Mouse (Mus musculus) duodenum, adult 2 months (tissue): ENCODE measurements around the gene Lrp10. TPM values are rescaled to one million over a fixed set of nuclear protein-coding genes. Genes with fewer than 3 reads are reported as not detected.

Experiments
- polyA plus RNA-seq: library from polyadenylated mRNA; depleted of rRNA; stranded (reverse); fragments of >200 nt; gene quantifications from 2 replicates; pipeline ENCODE4 v1.2.3, GENCODE M21; 2012; ENCODE audit warnings: low replicate concordance; rRNA removed

Gene Lrp10
- polyA plus RNA-seq = 234 and 458 TPM in 2 replicates

DNA sequence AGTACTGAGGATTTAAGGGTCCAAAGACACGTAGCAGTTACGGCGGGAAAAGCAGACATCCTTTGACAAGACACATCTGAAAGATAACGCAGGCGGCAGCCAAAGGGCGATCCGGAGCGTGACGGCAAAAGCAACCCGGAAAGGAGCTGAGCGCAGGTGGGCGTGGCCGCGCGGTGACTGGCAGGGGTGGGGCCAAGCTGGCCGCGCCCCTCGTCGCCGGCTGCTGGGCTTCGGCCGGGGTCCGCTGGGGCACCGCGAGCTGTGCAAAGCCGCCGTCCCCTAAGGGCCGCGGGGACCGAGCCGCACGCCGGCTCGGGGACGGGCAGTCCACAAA, at the start of gene Lrp10:
Gene Lrp10, plus strand, starts transcription at position 179 of the 334 bp plus-strand sequence.

DNA sequence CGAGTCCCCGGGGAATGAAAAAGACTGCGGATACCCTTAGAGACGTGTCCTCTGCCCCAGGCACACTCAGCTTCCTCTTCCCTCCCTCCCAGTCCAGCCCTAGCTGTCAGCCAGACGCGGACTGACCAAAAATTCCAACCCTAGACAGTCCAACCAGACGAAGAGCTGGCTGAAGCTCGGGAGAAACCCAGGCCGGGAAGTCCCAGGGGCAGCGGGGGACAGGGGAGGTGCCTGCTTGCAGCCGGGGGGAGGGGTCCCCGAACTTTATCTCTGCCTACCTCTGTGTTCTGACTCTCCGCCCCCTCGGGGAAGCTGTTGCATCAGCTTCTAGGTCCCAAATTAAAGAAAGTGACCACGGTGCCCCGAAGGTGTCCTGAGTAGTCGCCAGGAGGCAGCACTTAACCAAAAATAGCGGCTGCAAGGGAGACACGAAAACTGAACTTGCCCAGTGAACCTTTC, 46.3 kb upstream of the Lrp10 start, which contains the start of gene Slc7a7:
Gene Slc7a7, minus strand, starts transcription at position 158 of the 459 bp plus-strand sequence.

DNA sequence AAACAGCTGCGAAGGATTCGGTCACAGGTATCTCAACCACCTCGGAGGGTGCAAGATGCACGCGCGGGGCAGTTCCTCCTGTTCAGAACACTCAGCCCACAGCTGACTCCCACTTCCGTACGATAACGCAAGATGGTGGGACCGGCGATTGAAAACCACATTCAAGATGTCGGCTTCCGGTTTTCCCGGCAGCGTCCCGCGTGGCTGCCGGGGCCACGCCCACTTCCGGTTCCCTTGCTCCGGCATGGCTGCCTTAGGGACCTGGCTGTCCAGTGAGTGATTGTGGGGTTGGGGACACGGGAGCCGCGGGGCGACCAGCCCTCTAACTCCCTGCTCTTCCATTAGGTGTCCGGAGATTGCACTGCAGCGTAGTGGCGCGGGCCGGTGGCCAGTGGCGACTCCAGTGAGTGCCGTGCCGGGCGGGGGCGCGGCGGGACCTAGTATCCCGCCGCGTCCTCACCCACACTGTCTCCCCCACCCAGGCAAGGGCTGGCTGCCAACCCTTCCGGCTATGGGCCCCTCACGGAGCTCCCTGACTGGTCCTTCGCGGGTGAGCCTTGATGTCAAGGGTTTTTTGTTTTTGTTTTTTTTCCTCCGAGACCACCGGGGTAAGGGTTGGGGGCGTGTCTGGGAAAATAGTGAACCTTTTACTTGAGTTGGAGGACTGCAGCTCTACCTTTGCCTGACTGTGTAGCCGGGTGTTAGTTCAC, 37.1 kb upstream of the Lrp10 start, which contains the start of gene Mrpl52:
Gene Mrpl52, plus strand, starts transcription at position 221 of the 710 bp plus-strand sequence.

DNA sequence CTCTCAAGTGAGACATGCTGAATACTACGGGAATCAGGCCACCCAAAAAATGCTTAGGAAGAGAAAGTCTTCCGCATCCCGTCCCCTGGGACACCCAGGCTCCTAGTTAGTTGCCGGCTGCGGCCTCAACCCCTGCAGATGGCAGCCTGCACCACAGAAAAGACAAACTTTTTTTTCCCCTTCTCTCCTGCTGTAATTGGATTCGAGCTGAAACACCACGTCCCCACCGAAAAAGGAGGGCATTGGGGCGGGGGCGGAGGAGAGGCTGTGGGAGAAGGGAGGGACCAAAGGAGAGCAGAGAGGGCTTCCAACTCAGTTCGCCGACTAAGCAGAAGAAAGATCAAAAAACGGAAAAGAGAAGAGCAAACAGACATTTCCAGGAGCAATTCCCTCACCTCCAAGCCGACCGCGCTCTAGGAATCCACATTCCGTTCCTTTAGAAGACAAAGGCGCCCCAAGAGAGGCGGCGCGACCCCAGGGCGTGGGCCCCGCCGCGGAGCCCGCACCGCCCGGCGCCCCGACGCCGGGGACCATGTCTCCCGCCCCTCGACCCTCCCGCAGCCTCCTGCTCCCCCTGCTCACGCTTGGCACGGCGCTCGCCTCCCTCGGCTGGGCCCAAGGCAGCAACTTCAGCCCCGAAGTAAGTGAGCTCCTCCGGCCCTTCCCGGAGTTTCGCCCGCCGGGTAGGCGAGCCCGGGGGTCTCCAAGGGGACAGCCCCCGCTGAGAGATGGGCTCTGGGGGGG, 32.4 kb upstream of the Lrp10 start, which contains the start of gene Mmp14:
Gene Mmp14, plus strand, starts transcription at position 279 of the 744 bp plus-strand sequence.

DNA sequence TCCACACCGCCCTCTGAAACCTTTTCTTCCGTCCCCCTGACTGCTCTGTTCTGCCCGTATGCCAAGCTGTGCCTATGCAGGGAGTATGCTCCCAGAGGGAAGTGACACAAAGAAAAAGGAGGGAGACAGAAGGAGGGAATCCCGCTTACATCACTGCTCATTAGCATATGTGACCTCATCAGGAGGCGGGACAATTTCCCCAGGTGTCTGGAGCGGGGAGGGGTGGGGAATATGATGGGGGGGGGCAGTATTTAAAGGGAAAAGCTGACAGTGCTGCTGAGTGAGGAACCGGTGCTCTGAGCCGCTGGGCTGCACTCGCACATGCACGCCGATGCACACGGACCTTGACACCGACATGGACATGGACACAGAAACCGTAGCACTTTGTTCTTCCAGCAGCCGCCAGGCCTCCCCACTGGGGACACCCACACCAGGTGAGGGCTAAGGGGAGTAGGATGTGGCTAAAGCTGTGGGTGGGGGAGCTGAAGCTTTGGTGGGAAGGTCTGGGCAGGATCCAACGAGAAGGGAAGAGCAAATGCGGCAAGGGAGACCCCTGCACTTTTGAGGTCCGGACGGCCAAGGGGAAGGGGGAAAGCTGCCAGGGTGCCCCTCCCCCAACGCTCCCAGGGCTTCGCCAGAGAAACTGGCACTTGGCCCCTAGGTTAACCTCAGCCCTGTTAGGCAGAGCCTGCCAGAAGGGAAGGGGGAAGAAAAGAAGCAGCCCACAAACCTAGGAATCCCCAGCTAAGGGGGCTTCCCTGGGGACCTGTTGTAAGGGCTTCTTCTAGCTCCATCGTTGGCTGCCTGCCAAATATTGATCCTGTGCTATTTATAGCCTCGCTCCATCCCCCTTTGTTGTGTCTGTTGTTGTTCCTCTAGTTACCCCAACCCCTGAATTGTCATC, 12.3 kb downstream of the Lrp10 start, which contains the start of gene Rem2:
Gene Rem2, plus strand, starts transcription at position 160 of the 904 bp plus-strand sequence.

Other genes starting within 250 kb of the Lrp10 start
- 983 and 1,121 TPM in 2 replicates for gene Dad1, start 210.0 kb upstream of the Lrp10 start, polyA plus RNA-seq
- gene Abhd4, start 209.9 kb upstream of the Lrp10 start, polyA plus RNA-seq = 51.1 and 58.3 TPM in 2 replicates
- not detected in 2 replicates for gene Olfr49, start 179.2 kb upstream of the Lrp10 start, polyA plus RNA-seq
- gene Oxa1l, start 103.3 kb upstream of the Lrp10 start, polyA plus RNA-seq = 160 and 217 TPM in 2 replicates
- gene Slc7a7, start 46.4 kb upstream of the Lrp10 start, polyA plus RNA-seq = 98.2 and 314 TPM in 2 replicates
- gene Mrpl52, start 37.2 kb upstream of the Lrp10 start, polyA plus RNA-seq = 432 and 2,473 TPM in 2 replicates
- 91.4 and 100.0 TPM in 2 replicates for gene Mmp14, start 32.5 kb upstream of the Lrp10 start, polyA plus RNA-seq
- gene Rem2, start 12.0 kb downstream of the Lrp10 start, polyA plus RNA-seq = 0.16 and 0.18 TPM in 2 replicates
- 8.3 and 21.4 TPM in 2 replicates for gene Prmt5, start 53.4 kb downstream of the Lrp10 start, polyA plus RNA-seq
- 8.0 and 8.5 TPM in 2 replicates for gene Haus4, start 90.5 kb downstream of the Lrp10 start, polyA plus RNA-seq
- gene Ajuba, start 113.4 kb downstream of the Lrp10 start, polyA plus RNA-seq = 2.8 and 3.3 TPM in 2 replicates
- 4.0 and 6.6 TPM in 2 replicates for gene 4931414P19Rik, start 141.9 kb downstream of the Lrp10 start, polyA plus RNA-seq
- gene Psmb5, start 153.9 kb downstream of the Lrp10 start, polyA plus RNA-seq = 131 and 140 TPM in 2 replicates
- 0.02 TPM in 1 of 2 replicates, not detected in the other for gene Psmb11, start 157.3 kb downstream of the Lrp10 start, polyA plus RNA-seq
- not detected in 2 replicates for gene Gm17606, start 176.8 kb downstream of the Lrp10 start, polyA plus RNA-seq
- gene Cdh24, start 177.2 kb downstream of the Lrp10 start, polyA plus RNA-seq = 5.7 and 7.8 TPM in 2 replicates
- 25.6 and 33.7 TPM in 2 replicates for gene 1700123O20Rik, start 222.1 kb downstream of the Lrp10 start, polyA plus RNA-seq
- 48.2 and 68.8 TPM in 2 replicates for gene Acin1, start 222.8 kb downstream of the Lrp10 start, polyA plus RNA-seq
- gene Gm29776, start 234.7 kb downstream of the Lrp10 start, polyA plus RNA-seq = 0.04 and 0.23 TPM in 2 replicates
- gene Cebpe, start 248.0 kb downstream of the Lrp10 start, polyA plus RNA-seq = 2.4 and 8.7 TPM in 2 replicates